Mouse (Mus musculus): Measurements from ENCODE around the gene Gm48552.

GRCm38 (mm10) chr10:81383802-81384604, 4.8 kb upstream of the Gm48552 start, which contains the start of the genes Dohh and Gm48551:
- peak; percentile 87 for TF ChIP-seq POLR2A (IDR thresholded peaks at IDR 0.05; ENCODE audit: insufficient read length, low read depth)
- no peak for TF ChIP-seq TCF12 (IDR thresholded peaks at IDR 0.05; ENCODE audit: insufficient read depth, poor library complexity, severe bottlenecking)
- no peak for TF ChIP-seq E2F4 (IDR thresholded peaks at IDR 0.05; ENCODE audit: insufficient read depth)
- peak; percentile 99 for TF ChIP-seq USF1 (IDR thresholded peaks at IDR 0.05; ENCODE audit: low read depth)
- TF ChIP-seq CEBPB (IDR thresholded peaks at IDR 0.05; ENCODE audit: insufficient read depth, poor library complexity, severe bottlenecking): no peak

All from myocyte (in vitro differentiated cells).